Mouse (Mus musculus) bone marrow, adult 2 months (tissue): ENCODE results near the gene Htr1f. TPM values are rescaled to one million over a fixed set of nuclear protein-coding genes. Genes with fewer than 3 reads are reported as not detected.

Experiments used
- H3K27ac ChIP-seq: fragments of 200-500 bp; 2 replicates; pipeline ENCODE4 v1.5.1; 2012; ENCODE audit warnings: low read depth, mild to moderate bottlenecking, control low read depth, inconsistent platforms, low read length; ENCODE audit not compliant: control insufficient read depth, poor library complexity, insufficient read depth
- H3K4me1 ChIP-seq: fragments of 200-500 bp; 2 replicates; pipeline ENCODE4 v1.6.1; 2011; ENCODE audit warnings: low read length; ENCODE audit not compliant: control insufficient read depth, insufficient read depth
- H3K4me3 ChIP-seq: fragments of 200-500 bp; replicated peaks from 2 replicates; pipeline ENCODE3; 2011; ENCODE audit warnings: mild to moderate bottlenecking, low read depth, low read length, control low read depth; ENCODE audit not compliant: control insufficient read depth
- CTCF ChIP-seq: fragments of 200-500 bp; IDR thresholded peaks from 2 replicates; pipeline ENCODE4 v1.5.1; 2011; ENCODE audit warnings: low read length, control low read depth; ENCODE audit not compliant: control insufficient read depth, insufficient read depth
- POLR2A ChIP-seq: fragments of 200-500 bp; IDR thresholded peaks from 2 replicates; pipeline ENCODE4 v1.6.1; 2011; ENCODE audit warnings: low read depth, mild to moderate bottlenecking, control low read depth, low read length, borderline replicate concordance; ENCODE audit not compliant: control insufficient read depth
- WGBS: fragments of 180-500 bp; shearing (Covaris S2); methylation state at CpG from one replicate; pipeline ENCODE4 v1.1.7; 2018; 5-methylcytosine and 5-hydroxymethylcytosine counted together
- polyA plus RNA-seq: library from polyadenylated mRNA; stranded (reverse); fragments of >200 nt; gene quantifications from 2 replicates; pipeline ENCODE4 v1.2.4, GENCODE M21; 2011; ENCODE audit warnings: low replicate concordance; ENCODE audit not compliant: missing spikeins, insufficient read depth, insufficient read length

Htr1f gene
- polyA plus RNA-seq, 1 experiment = not detected

GRCm38 (mm10) chr16:64908747-64909146 lies 196.9 kb downstream of the Htr1f start:
- TF ChIP-seq CTCF = no peak
- no peak for TF ChIP-seq POLR2A
- Histone ChIP-seq H3K4me3 (no peak overlapping the region), H3K27ac (no peak overlapping the region), H3K4me1 (no peaks in the 10 kb centered on the region)
- WGBS = 80% methylated on average over 10 of the region's 10 CpGs

GRCm38 (mm10) chr16:64907112-64907511 lies 198.5 kb downstream of the Htr1f start:
- no peaks in the 10 kb centered on the region for H3K4me1 ChIP-seq
- no peak overlapping the region for H3K4me3 ChIP-seq
- TF ChIP-seq POLR2A (no peak), CTCF (no peak)
- WGBS = 18% methylated on average over 3 of the region's 3 CpGs
- no peak overlapping the region for H3K27ac ChIP-seq

GRCm38 (mm10) chr16:64903328-64903727 lies 202.3 kb downstream of the Htr1f start:
- H3K27ac ChIP-seq = no peak overlapping the region
- TF ChIP-seq POLR2A (no peak), CTCF (no peak)
- no peaks in the 10 kb centered on the region for H3K4me1 ChIP-seq
- whole genome bisulfite sequencing = 1% methylated on average over 2 of the region's 2 CpGs
- no peak overlapping the region for H3K4me3 ChIP-seq

- Histone ChIP-seq H3K4me3 (no peak overlapping the region), H3K27ac (no peak overlapping the region), H3K4me1 (no peaks in the 10 kb centered on the region)
- TF ChIP-seq CTCF = peak; percentile 59
- no peak for TF ChIP-seq POLR2A
- 4% methylated on average over 2 of the region's 2 CpGs for WGBS
Measured at GRCm38 (mm10) chr16:64899084-64899483, 206.6 kb downstream of the Htr1f start.

- no peak overlapping the region for H3K27ac ChIP-seq
- 86% methylated on average over 3 of the region's 3 CpGs for WGBS
- TF ChIP-seq CTCF (no peak), POLR2A (no peak)
- no peak overlapping the region for H3K4me3 ChIP-seq
- H3K4me1 ChIP-seq = no peaks in the 10 kb centered on the region
Measured at GRCm38 (mm10) chr16:64889496-64889895, 216.2 kb downstream of the Htr1f start.

- H3K4me3 ChIP-seq = no peak overlapping the region
- 43% methylated on average over 4 of the region's 4 CpGs for WGBS
- TF ChIP-seq CTCF = no peak
- no peak for TF ChIP-seq POLR2A
- H3K4me1 ChIP-seq = peaks cover 2% of the 10 kb centered on the region; the same call in 1 of the 2 replicates
- H3K27ac ChIP-seq = no peak overlapping the region
Measured at GRCm38 (mm10) chr16:64885547-64885946, 220.1 kb downstream of the Htr1f start.

GRCm38 (mm10) chr16:64885142-64885541 lies 220.5 kb downstream of the Htr1f start:
- Histone ChIP-seq H3K27ac (no peak overlapping the region), H3K4me1 (peaks cover 2% of the 10 kb centered on the region; the same call in 1 of the 2 replicates), H3K4me3 (no peak overlapping the region)
- no peak for TF ChIP-seq POLR2A
- no peak for TF ChIP-seq CTCF
- 55% methylated on average over 3 of the region's 3 CpGs for WGBS

GRCm38 (mm10) chr16:64884420-64884838 lies 221.2 kb downstream of the Htr1f start:
- Histone ChIP-seq H3K4me1 (peaks cover 2% of the 10 kb centered on the region; the same call in 1 of the 2 replicates), H3K27ac (no peak overlapping the region), H3K4me3 (no peak overlapping the region)
- 4% methylated on average over 3 of the region's 3 CpGs for WGBS
- TF ChIP-seq CTCF (no peak), POLR2A (no peak)

GRCm38 (mm10) chr16:64883896-64884295 lies 221.8 kb downstream of the Htr1f start:
- Histone ChIP-seq H3K4me1 (peaks cover 2% of the 10 kb centered on the region; the same call in 1 of the 2 replicates), H3K4me3 (no peak overlapping the region), H3K27ac (no peak overlapping the region; the same call in 1 of the 2 replicates)
- 23% methylated on average over 5 of the region's 5 CpGs for WGBS
- TF ChIP-seq POLR2A (no peak), CTCF (no peak)
